Mouse (Mus musculus) G1E (cell line): ENCODE measurements around the gene Amotl2.

Source experiments
- CTCF ChIP-seq: IDR thresholded peaks from 2 replicates; pipeline ENCODE4 v1.5.1; 2012; ENCODE audit warnings: low read depth, low read length, inconsistent platforms, mixed read lengths
- GATA1 ChIP-seq: IDR thresholded peaks from 2 replicates; pipeline ENCODE4 v1.6.1; 2012; ENCODE audit warnings: borderline replicate concordance, low read length, inconsistent platforms, mixed read lengths
- GATA2 ChIP-seq: IDR thresholded peaks from 2 replicates; pipeline ENCODE4 v1.6.1; 2012; ENCODE audit warnings: low read depth, low read length, inconsistent platforms, borderline replicate concordance

DNA sequence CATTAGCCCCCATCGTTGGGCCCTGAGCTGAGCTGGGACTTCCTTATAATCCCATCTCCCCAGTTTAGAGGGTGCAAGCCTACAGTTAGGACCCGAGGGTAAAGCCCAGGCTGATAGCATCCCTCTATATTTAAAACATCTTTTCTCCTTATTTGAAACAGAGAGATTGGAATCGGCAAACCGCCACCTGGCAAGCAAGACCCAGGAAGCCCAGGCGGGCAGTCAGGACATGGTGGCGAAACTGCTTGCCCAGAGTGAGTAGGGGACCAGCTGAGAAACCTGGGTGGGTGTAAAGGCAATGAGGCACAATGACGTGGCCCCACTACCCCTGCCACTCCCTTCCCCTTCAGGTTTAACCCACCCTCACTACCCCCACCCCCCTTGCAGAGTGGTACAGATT is 8.5 kb downstream of the Amotl2 start:
- no peak for TF ChIP-seq CTCF
- no peak for TF ChIP-seq GATA2
- TF ChIP-seq GATA1 = no peak
